Mouse (Mus musculus): ENCODE data around the gene Taf13.

- peak; percentile 30 for TF ChIP-seq CTCF (IDR thresholded peaks at IDR 0.05; ENCODE audit: control insufficient read depth, insufficient read depth, insufficient read length)
- no peak for TF ChIP-seq MAX (IDR thresholded peaks at IDR 0.05)
- TF ChIP-seq CEBPB (IDR thresholded peaks at IDR 0.05; ENCODE audit: low read depth), result no peak
- no peak for TF ChIP-seq MYOG (IDR thresholded peaks at IDR 0.05; ENCODE audit: control insufficient read depth, extremely low read depth, insufficient read length)
Observed at GRCm38 (mm10) chr3:108563309-108563708, 8.2 kb upstream of the Taf13 start.

Data from C2C12 (cell line).